Mouse (Mus musculus): Measurements from ENCODE around the gene Tep1. TPM values are rescaled to one million over a fixed set of nuclear protein-coding genes. Genes with fewer than 3 reads are reported as not detected.
"Not testable (repeated sequence)": the region's sequence is repeated elsewhere in the genome, so short reads cannot be mapped to it uniquely, and the experiment has no call there.

Gene Tep1
- polyA plus RNA-seq (2014; fragmentation: Nextera tagmentation; extraction: Ambion mirVana): 6.6 and 8.3 TPM in 2 replicates

DNA sequence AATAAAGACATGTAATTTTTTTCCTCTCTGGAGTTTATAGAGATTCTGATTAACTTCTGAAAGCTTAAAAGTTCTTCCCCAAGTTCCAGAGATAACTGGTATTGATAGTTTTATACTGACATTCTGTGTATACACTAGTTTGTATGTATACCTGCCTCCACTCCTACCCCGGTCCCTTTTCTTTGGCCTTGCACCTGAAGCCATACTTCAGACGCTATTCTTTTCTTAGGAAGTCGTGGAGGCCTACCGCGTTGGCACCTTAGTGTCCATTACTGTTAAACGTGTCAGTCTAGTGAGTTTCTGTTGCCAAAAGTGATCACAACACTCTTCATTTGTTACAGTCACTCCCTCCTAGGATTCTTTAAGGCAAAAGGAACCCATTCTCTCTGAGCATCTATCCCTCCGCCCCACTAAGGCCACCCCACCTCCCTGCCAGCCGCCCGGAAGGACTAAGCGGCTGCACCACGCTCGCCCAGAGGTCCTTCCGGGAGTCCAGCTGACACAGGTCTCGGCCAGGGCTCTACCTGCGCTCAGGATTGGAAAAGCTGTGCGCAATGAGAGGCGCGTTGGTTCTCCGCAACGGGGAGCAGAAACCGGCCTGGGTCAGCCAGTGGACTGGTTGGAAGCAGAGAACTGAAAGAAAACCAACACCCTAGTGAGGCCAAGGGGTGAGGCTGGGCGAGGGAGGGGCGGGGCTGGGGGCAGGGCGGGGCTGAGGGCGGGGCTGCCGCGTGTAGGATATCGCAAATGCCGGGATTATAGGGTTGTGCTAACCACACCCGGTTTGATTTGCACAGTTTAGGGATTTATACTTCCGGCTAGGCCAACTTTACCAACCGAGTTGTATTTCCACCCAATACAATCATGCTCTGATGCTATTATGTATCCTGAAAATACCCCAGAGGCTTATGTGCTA is at the start of gene Tep1:
Gene Tep1, minus strand, starts transcription at position 672 of the 916 bp plus-strand sequence.
- peak; percentile 76 for ATAC-seq (ENCODE audit: insufficient number of reproducible peaks, insufficient read depth, low FRiP score, low read depth)
- no peaks in the 10 kb centered on the region for H3K9me3 ChIP-seq (ENCODE audit: control insufficient read depth, low read length)
- peaks cover 2 to 3% of the 10 kb centered on the region in 2 experiments; a peak in 1 of 4 replicates for H3K4me1 ChIP-seq (ENCODE audit: control insufficient read depth in 2 of 2, insufficient read depth in 2 of 2, low read length in 2 of 2)
- H3K27ac ChIP-seq (replicated peaks in 1 of 2; ENCODE audit: control insufficient read depth in 1 of 2, insufficient read depth in 1 of 2, low read depth in 2 of 2, low read length in 2 of 2): peak within 1 kb of the TSS; percentile 59 to 88
- H3K4me2 ChIP-seq (ENCODE audit: low read length): peak within 1 kb of the TSS; percentile 60
- H3K36me3 ChIP-seq (ENCODE audit: control insufficient read depth, insufficient read depth, low read length): peaks cover 7% of the 10 kb centered on the region; the same call in 1 of the 2 replicates
- H3K4me3 ChIP-seq (ENCODE audit: control insufficient read depth in 1 of 2, insufficient read depth in 1 of 2, low read depth in 1 of 2, low read length in 2 of 2): peak within 1 kb of the TSS; percentile 53 to 97
- WGBS: 7% methylated on average over 32 of the region's 32 CpGs
- H3K27me3 ChIP-seq (ENCODE audit: control insufficient read depth, insufficient read depth, low read length): no peaks in the 10 kb centered on the region
- peak within 1 kb of the TSS; percentile 63 for H3K9ac ChIP-seq (ENCODE audit: low read length)

- 53% methylated on average over 3 of the region's 3 CpGs for WGBS
- Histone ChIP-seq H3K27ac (replicated peaks in 1 of 2; ENCODE audit: control insufficient read depth in 1 of 2, insufficient read depth in 1 of 2, low read depth in 2 of 2, low read length in 2 of 2) (no peak overlapping the region), H3K4me1 (ENCODE audit: control insufficient read depth in 2 of 2, insufficient read depth in 2 of 2, low read length in 2 of 2) (no peaks in the 10 kb centered on the region), H3K4me3 (ENCODE audit: control insufficient read depth in 1 of 2, insufficient read depth in 1 of 2, low read depth in 1 of 2, low read length in 2 of 2) (no peak overlapping the region), H3K36me3 (ENCODE audit: control insufficient read depth, insufficient read depth, low read length) (peaks cover 51% of the 10 kb centered on the region), H3K9ac (ENCODE audit: low read length) (no peak overlapping the region), H3K27me3 (ENCODE audit: control insufficient read depth, insufficient read depth, low read length) (no peaks in the 10 kb centered on the region), H3K4me2 (ENCODE audit: low read length) (no peak overlapping the region), H3K9me3 (ENCODE audit: control insufficient read depth, low read length) (no peaks in the 10 kb centered on the region)
- no peak for ATAC-seq (ENCODE audit: insufficient number of reproducible peaks, insufficient read depth, low FRiP score, low read depth)
These were observed 41.0 kb upstream of the Tep1 start for GRCm38 (mm10) chr14:50911356-50911755.

DNA sequence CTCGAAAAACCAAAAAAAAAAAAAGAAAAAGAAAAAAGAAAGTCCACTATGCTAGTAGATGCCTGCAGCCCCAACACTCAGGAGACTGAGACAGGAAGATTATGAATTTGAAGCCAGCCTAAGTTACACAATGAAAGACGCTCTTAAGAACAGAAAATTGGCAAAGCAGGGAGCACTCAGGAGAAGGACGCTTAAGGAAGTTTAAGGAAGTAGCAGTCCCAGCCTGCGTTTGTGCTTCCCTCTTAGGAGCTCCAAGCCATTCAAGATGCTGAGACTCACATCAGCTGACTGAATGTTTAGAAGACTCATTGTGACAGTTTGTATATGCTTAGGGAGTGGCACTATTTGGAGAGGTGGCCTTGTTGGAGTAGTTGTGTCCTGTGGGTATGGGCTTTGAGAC is 37.8 kb upstream of the Tep1 start:
- H3K9me3 ChIP-seq (ENCODE audit: control insufficient read depth, low read length): no peaks in the 10 kb centered on the region
- 83% methylated on average over 4 of the region's 4 CpGs for WGBS
- no peaks in the 10 kb centered on the region for H3K27me3 ChIP-seq (ENCODE audit: control insufficient read depth, insufficient read depth, low read length)
- H3K4me2 ChIP-seq (ENCODE audit: low read length): no peak overlapping the region
- H3K36me3 ChIP-seq (ENCODE audit: control insufficient read depth, insufficient read depth, low read length): peaks cover 20% of the 10 kb centered on the region
- H3K4me3 ChIP-seq (ENCODE audit: control insufficient read depth in 1 of 2, insufficient read depth in 1 of 2, low read depth in 1 of 2, low read length in 2 of 2): no peak overlapping the region
- no peak overlapping the region for H3K27ac ChIP-seq (replicated peaks in 1 of 2; ENCODE audit: control insufficient read depth in 1 of 2, insufficient read depth in 1 of 2, low read depth in 2 of 2, low read length in 2 of 2)
- peaks cover 4% of the 10 kb centered on the region in 2 experiments; a peak in 2 of 4 replicates for H3K4me1 ChIP-seq (ENCODE audit: control insufficient read depth in 2 of 2, insufficient read depth in 2 of 2, low read length in 2 of 2)
- ATAC-seq (ENCODE audit: insufficient number of reproducible peaks, insufficient read depth, low FRiP score, low read depth): no peak
- H3K9ac ChIP-seq (ENCODE audit: low read length): no peak overlapping the region

GRCm38 (mm10) chr14:50905327-50905726 is 35.0 kb upstream of the Tep1 start:
- H3K36me3 ChIP-seq (ENCODE audit: control insufficient read depth, insufficient read depth, low read length); H3K4me3 ChIP-seq (ENCODE audit: control insufficient read depth in 1 of 2, insufficient read depth in 1 of 2, low read depth in 1 of 2, low read length in 2 of 2); H3K27ac ChIP-seq (replicated peaks in 1 of 2; ENCODE audit: control insufficient read depth in 1 of 2, insufficient read depth in 1 of 2, low read depth in 2 of 2, low read length in 2 of 2); ATAC-seq (ENCODE audit: insufficient number of reproducible peaks, insufficient read depth, low FRiP score, low read depth); H3K9me3 ChIP-seq (ENCODE audit: control insufficient read depth, low read length); H3K27me3 ChIP-seq (ENCODE audit: control insufficient read depth, insufficient read depth, low read length); H3K9ac ChIP-seq (ENCODE audit: low read length); H3K4me2 ChIP-seq (ENCODE audit: low read length); H3K4me1 ChIP-seq (ENCODE audit: control insufficient read depth in 2 of 2, insufficient read depth in 2 of 2, low read length in 2 of 2): not testable (repeated sequence)

DNA sequence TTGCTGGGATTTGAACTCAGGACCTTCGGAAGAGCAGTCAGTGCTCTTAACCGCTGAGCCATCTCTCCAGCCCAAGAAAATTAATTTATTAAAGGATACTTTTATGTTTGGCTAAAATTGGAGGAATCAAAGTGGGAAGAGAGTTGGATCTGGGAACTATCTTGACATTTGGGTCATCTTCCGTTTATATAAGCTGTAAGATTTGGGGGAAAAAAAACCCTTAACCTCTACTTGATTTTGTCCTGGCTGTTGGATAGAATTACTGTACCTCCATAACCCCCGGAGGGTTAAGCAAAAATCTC is 34.4 kb upstream of the Tep1 start:
- H3K4me1 ChIP-seq (ENCODE audit: control insufficient read depth in 2 of 2, insufficient read depth in 2 of 2, low read length in 2 of 2): peaks cover 4% of the 10 kb centered on the region in 2 experiments; a peak in 2 of 4 replicates
- no peaks in the 10 kb centered on the region for H3K36me3 ChIP-seq (ENCODE audit: control insufficient read depth, insufficient read depth, low read length)
- H3K4me2 ChIP-seq (ENCODE audit: low read length): no peak overlapping the region
- no peak overlapping the region for H3K9ac ChIP-seq (ENCODE audit: low read length)
- H3K27ac ChIP-seq (replicated peaks in 1 of 2; ENCODE audit: control insufficient read depth in 1 of 2, insufficient read depth in 1 of 2, low read depth in 2 of 2, low read length in 2 of 2): no peak overlapping the region
- 83% methylated on average over 4 of the region's 4 CpGs for WGBS
- H3K4me3 ChIP-seq (ENCODE audit: control insufficient read depth in 1 of 2, insufficient read depth in 1 of 2, low read depth in 1 of 2, low read length in 2 of 2): no peak overlapping the region
- no peaks in the 10 kb centered on the region for H3K9me3 ChIP-seq (ENCODE audit: control insufficient read depth, low read length)
- no peak for ATAC-seq (ENCODE audit: insufficient number of reproducible peaks, insufficient read depth, low FRiP score, low read depth)
- H3K27me3 ChIP-seq (ENCODE audit: control insufficient read depth, insufficient read depth, low read length): no peaks in the 10 kb centered on the region

DNA sequence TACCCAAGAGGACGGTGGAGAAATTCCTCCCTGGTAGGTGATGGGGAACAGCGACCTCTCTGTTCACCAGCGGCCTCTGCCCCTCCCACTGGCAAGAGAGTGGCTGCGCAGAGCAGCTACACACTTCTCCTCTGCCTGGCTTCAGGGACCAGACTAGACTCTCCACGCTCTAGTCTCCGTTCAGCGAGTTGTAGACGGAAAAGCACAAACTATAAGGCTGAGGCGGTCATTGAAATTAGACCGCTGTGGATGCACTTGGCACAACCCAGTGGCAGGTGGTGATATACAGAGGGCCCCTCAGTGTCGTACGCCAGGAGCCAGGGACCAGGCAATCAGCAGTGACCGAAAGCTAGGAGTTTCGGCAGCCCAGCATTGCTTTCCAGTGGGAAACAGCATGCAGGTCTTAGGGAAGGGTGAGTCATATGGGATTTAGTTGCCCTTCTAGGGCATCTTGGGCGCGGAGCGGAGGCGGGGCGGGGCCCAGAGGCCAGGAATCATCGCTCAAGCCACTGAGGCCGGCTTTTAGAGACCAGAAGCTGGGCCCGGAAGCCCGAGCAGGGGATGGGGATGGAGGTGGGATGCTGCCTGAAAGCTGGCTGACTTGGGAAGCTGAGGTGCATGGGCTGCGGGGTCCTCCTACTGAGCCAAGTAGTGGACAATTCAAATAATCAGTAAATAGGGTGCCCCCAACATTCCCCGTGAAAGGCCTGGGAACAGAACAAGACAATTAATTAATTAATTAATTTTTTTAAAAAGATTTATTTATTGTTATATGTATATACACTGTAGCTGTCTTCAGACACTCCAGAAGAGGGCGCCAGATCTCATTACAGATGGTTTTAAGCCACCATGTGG is 33.8 kb upstream of the Tep1 start:
- peaks cover 4% of the 10 kb centered on the region in 2 experiments; a peak in 2 of 4 replicates for H3K4me1 ChIP-seq (ENCODE audit: control insufficient read depth in 2 of 2, insufficient read depth in 2 of 2, low read length in 2 of 2)
- peak overlapping the region; percentile 44 to 45 for H3K4me3 ChIP-seq (ENCODE audit: control insufficient read depth in 1 of 2, insufficient read depth in 1 of 2, low read depth in 1 of 2, low read length in 2 of 2)
- no peaks in the 10 kb centered on the region for H3K27me3 ChIP-seq (ENCODE audit: control insufficient read depth, insufficient read depth, low read length)
- H3K36me3 ChIP-seq (ENCODE audit: control insufficient read depth, insufficient read depth, low read length): no peaks in the 10 kb centered on the region
- H3K27ac ChIP-seq (replicated peaks in 1 of 2; ENCODE audit: control insufficient read depth in 1 of 2, insufficient read depth in 1 of 2, low read depth in 2 of 2, low read length in 2 of 2): peak overlapping the region in 1 of 2 experiments; percentile 12; a peak in 1 of 4 replicates
- WGBS: 3% methylated on average over 26 of the region's 26 CpGs
- ATAC-seq (ENCODE audit: insufficient number of reproducible peaks, insufficient read depth, low FRiP score, low read depth): peak; percentile 70; the same call in 1 of the 2 replicates
- peak overlapping the region; percentile 66 for H3K4me2 ChIP-seq (ENCODE audit: low read length)
- H3K9ac ChIP-seq (ENCODE audit: low read length): peak overlapping the region; percentile 70
- H3K9me3 ChIP-seq (ENCODE audit: control insufficient read depth, low read length): no peaks in the 10 kb centered on the region

DNA sequence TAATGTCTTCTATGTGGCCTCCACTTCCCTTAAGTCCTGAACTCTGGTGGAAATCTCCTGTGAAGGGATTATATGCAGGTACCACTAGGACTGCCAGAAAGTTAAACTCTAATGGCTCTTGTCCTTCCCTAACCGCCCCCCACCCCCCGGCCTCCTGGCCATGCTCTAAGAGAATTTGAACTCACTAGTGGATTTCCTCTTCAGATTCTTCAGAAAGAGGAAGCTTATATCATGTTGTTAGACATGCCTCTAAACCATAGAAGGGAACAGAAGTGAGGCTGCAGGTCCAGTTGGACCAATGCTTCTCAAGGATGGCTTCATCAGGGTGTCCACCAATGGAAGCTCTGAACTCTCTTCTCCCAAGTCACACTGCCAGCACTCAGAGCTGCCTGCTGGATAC is 27.6 kb upstream of the Tep1 start:
- H3K4me1 ChIP-seq (ENCODE audit: control insufficient read depth in 2 of 2, insufficient read depth in 2 of 2, low read length in 2 of 2); H3K27ac ChIP-seq (replicated peaks in 1 of 2; ENCODE audit: control insufficient read depth in 1 of 2, insufficient read depth in 1 of 2, low read depth in 2 of 2, low read length in 2 of 2); H3K9me3 ChIP-seq (ENCODE audit: control insufficient read depth, low read length); H3K36me3 ChIP-seq (ENCODE audit: control insufficient read depth, insufficient read depth, low read length); H3K9ac ChIP-seq (ENCODE audit: low read length); H3K4me3 ChIP-seq (ENCODE audit: control insufficient read depth in 1 of 2, insufficient read depth in 1 of 2, low read depth in 1 of 2, low read length in 2 of 2); ATAC-seq (ENCODE audit: insufficient number of reproducible peaks, insufficient read depth, low FRiP score, low read depth); H3K4me2 ChIP-seq (ENCODE audit: low read length): not testable (repeated sequence)
- peaks cover 11% of the 10 kb centered on the region for H3K27me3 ChIP-seq (ENCODE audit: control insufficient read depth, insufficient read depth, low read length)
- 91% methylated on average over 2 of the region's 2 CpGs for WGBS

All from heart, embryonic 14.5 days (tissue).